Mouse (Mus musculus): ENCODE data around the gene Taok3. TPM values are rescaled to one million over a fixed set of nuclear protein-coding genes. Genes with fewer than 3 reads are reported as not detected.

Gene Taok3
- 58.1 and 58.2 TPM in 2 replicates for polyA plus RNA-seq (2015; fragmentation: Nextera tagmentation; extraction: Ambion mirVana)

DNA sequence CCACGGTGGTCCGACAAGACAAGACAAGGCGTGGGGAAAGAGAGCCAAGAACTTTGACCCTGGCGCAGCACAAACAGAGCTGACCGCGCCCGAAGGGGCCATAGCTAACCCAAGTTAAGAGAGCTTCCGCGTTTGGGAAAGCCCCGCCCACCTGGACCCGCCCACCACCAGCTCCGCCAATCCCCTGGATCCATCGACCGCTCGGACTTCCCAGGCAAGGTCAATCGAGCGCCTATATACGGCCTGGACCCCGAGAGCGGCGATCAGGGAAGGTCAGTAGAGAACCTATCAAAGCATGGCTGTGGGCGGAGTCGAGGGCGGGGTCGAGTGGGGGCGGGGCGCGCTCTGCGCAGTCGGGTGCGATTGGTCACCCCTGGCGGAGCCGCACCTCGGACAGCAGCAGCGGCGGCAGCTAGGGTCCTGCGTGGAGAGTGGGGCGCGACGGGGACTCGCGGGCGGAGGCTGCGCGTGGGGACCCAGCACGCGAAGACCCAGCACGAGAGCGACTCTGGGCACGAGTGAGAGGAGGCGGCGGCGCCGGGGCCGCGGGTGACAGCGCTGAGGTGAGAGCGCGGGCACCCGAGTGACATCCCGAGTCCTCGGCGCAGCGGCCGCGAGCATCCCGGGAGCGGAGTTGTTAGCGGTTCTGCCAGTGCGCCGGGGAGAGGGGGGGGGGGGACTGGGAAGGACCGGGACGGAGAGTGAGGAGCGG lies at the start of gene Taok3:
Gene Taok3 (plus strand): TSS at position 353 of the 712 bp plus-strand sequence.
- Histone ChIP-seq H3K4me1 (replicated peaks; ENCODE audit: control insufficient read depth, insufficient read depth, low read length) (peaks cover 25% of the 10 kb centered on the region), H3K4me3 (replicated peaks; ENCODE audit: low read length) (peak within 1 kb of the TSS; percentile 72), H3K36me3 (ENCODE audit: control insufficient read depth, insufficient read depth) (no peaks in the 10 kb centered on the region), H3K27ac (ENCODE audit: low read length) (peak within 1 kb of the TSS; percentile 43; the same call in 1 of the 2 replicates), H3K9ac (replicated peaks; ENCODE audit: low read depth, low read length) (peak within 1 kb of the TSS; percentile 69), H3K27me3 (replicated peaks; ENCODE audit: control insufficient read depth, insufficient read depth, low read length) (0 out of 2 replicates have a peak, but pooled peaks cover 2% of the 10 kb centered on the region), H3K9me3 (ENCODE audit: control insufficient read depth, low read length) (no peaks in the 10 kb centered on the region), H3K4me2 (ENCODE audit: low read length) (peak within 1 kb of the TSS; percentile 95)
- WGBS: under 1% methylated on average over 72 of the region's 74 CpGs
- ATAC-seq: peak; percentile 81

DNA sequence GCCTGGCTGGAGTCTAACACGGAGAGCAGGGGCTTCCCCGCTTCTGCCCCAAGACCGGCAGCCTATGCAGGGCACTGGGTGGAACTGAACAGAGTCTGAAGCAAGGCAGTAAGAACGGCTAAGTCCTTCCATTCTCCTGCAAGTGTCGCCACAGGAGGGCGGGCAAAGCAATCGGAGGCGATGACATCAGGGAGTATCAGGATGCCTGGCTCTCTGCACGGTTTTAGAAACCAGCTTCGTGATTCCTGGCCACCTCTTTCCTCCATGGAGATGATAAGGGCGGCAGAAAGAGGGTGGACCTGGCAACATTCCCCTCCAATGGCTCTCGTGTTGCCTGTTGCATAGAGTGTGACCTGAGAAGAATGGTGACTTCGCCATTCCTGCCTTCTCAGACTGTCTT lies 32.2 kb upstream of the Taok3 start:
- Histone ChIP-seq H3K4me2 (ENCODE audit: low read length) (peak overlapping the region; percentile 51), H3K27ac (ENCODE audit: low read length) (no peak overlapping the region), H3K9ac (replicated peaks; ENCODE audit: low read depth, low read length) (peak overlapping the region; percentile 34; the same call in 1 of the 2 replicates), H3K9me3 (ENCODE audit: control insufficient read depth, low read length) (no peaks in the 10 kb centered on the region), H3K27me3 (replicated peaks; ENCODE audit: control insufficient read depth, insufficient read depth, low read length) (no peaks in the 10 kb centered on the region), H3K4me1 (replicated peaks; ENCODE audit: control insufficient read depth, insufficient read depth, low read length) (peaks cover 6% of the 10 kb centered on the region), H3K36me3 (ENCODE audit: control insufficient read depth, insufficient read depth) (peaks cover 15% of the 10 kb centered on the region), H3K4me3 (replicated peaks; ENCODE audit: low read length) (peak overlapping the region; percentile 24)
- 3% methylated on average over 13 of the region's 13 CpGs for WGBS
- ATAC-seq: no peak

DNA sequence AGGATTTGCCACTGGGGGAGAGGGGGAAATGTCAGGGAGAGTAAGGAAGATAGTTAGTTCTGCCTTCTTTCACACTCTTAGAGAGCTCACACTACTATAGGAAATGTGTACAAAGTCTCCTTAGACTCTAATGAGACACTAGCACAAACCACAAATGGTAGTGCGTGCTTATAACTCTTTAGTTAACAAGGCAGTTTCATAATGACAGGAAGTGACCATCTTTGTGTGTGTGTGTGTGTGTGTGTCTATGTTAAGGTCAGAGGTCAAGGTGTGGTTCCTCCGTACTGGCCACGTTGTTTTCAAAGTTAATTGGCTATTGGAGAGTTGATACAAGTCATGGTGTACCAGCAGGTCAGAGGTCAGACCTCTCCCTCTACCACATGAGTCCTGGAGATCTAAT lies 30.8 kb upstream of the Taok3 start:
- Histone ChIP-seq H3K9ac (replicated peaks; ENCODE audit: low read depth, low read length) (no peak overlapping the region), H3K4me3 (replicated peaks; ENCODE audit: low read length) (no peak overlapping the region), H3K27ac (ENCODE audit: low read length) (no peak overlapping the region), H3K4me2 (ENCODE audit: low read length) (no peak overlapping the region), H3K9me3 (ENCODE audit: control insufficient read depth, low read length) (no peaks in the 10 kb centered on the region), H3K27me3 (replicated peaks; ENCODE audit: control insufficient read depth, insufficient read depth, low read length) (no peaks in the 10 kb centered on the region), H3K36me3 (ENCODE audit: control insufficient read depth, insufficient read depth) (peaks cover 22% of the 10 kb centered on the region), H3K4me1 (replicated peaks; ENCODE audit: control insufficient read depth, insufficient read depth, low read length) (peaks cover 6% of the 10 kb centered on the region)
- WGBS: 76% methylated on average over 3 of the region's 3 CpGs
- ATAC-seq: no peak

DNA sequence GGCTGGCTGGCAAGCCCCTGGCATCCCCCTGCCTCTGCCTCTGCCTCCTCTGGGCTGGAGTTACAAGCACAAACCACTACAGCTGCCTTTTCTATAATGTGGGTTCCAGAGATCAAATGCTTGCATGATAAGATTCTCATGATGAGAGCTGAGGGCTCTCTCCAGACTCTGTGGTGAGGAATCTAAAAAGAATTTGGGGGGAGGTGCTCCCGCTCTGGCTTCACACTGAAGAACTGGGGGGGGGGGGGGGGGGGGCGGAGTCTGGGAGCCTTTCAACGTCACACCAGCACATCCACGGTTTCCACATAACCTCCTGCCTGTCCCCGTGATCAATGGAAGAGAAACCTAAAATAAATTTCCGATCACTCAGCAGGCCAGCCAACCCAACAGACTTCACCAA lies 30.1 kb upstream of the Taok3 start:
- Histone ChIP-seq H3K9me3 (ENCODE audit: control insufficient read depth, low read length) (no peaks in the 10 kb centered on the region), H3K27me3 (replicated peaks; ENCODE audit: control insufficient read depth, insufficient read depth, low read length) (no peaks in the 10 kb centered on the region), H3K4me1 (replicated peaks; ENCODE audit: control insufficient read depth, insufficient read depth, low read length) (peaks cover 6% of the 10 kb centered on the region), H3K9ac (replicated peaks; ENCODE audit: low read depth, low read length) (no peak overlapping the region), H3K4me3 (replicated peaks; ENCODE audit: low read length) (no peak overlapping the region), H3K4me2 (ENCODE audit: low read length) (no peak overlapping the region), H3K27ac (ENCODE audit: low read length) (no peak overlapping the region), H3K36me3 (ENCODE audit: control insufficient read depth, insufficient read depth) (peaks cover 24% of the 10 kb centered on the region)
- WGBS: 30% methylated on average over 6 of the region's 6 CpGs
- ATAC-seq: no peak

DNA sequence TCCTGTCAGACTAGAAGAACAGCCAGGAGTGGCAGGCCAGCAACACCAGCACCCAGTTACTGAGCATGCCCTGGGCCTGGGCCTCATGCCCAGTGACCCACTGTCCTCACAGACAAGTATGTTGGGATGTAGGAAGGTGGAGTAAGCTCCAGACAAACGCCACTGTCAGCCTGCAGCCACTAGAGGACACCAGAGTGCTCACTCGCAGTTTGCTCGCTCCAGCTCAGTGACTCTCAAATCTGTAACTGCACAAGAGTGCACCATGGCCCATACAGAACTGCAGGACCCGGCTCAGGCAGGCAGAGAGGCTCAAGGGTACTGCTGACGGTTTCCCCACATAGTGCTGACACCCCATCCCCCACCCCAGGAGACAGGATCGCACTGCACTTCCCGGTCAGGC lies 25.5 kb upstream of the Taok3 start:
- 50% methylated on average over 7 of the region's 7 CpGs for WGBS
- H3K9me3 ChIP-seq (ENCODE audit: control insufficient read depth, low read length): no peaks in the 10 kb centered on the region
- ATAC-seq: no peak
- no peaks in the 10 kb centered on the region for H3K4me1 ChIP-seq (replicated peaks; ENCODE audit: control insufficient read depth, insufficient read depth, low read length)
- no peak overlapping the region for H3K9ac ChIP-seq (replicated peaks; ENCODE audit: low read depth, low read length)
- H3K27ac ChIP-seq (ENCODE audit: low read length): no peak overlapping the region
- no peaks in the 10 kb centered on the region for H3K27me3 ChIP-seq (replicated peaks; ENCODE audit: control insufficient read depth, insufficient read depth, low read length)
- H3K36me3 ChIP-seq (ENCODE audit: control insufficient read depth, insufficient read depth): peaks cover 24% of the 10 kb centered on the region
- no peak overlapping the region for H3K4me2 ChIP-seq (ENCODE audit: low read length)
- H3K4me3 ChIP-seq (replicated peaks; ENCODE audit: low read length): no peak overlapping the region

DNA sequence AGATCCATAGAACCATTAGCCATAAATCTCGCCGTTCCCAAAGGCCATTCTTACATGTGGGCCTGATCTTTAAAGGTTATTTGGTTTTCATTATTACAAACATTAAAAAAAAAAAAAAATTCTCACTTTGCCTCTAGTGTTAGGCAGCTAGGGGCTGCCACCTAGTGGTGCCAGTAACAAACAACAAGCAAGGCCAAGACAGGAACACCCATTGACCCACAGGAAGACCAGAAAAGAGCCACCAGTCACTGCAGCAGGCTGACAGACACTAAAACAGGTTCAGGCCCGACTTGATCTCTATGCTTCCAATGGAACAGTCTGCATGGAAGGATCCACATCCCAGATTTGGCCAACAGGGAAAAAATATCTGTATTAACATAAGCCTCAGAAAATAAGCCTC lies 23.2 kb upstream of the Taok3 start:
- Histone ChIP-seq H3K9me3 (ENCODE audit: control insufficient read depth, low read length) (no peaks in the 10 kb centered on the region), H3K4me1 (replicated peaks; ENCODE audit: control insufficient read depth, insufficient read depth, low read length) (no peaks in the 10 kb centered on the region), H3K4me2 (ENCODE audit: low read length) (no peak overlapping the region), H3K36me3 (ENCODE audit: control insufficient read depth, insufficient read depth) (peaks cover 27% of the 10 kb centered on the region), H3K27ac (ENCODE audit: low read length) (no peak overlapping the region), H3K4me3 (replicated peaks; ENCODE audit: low read length) (no peak overlapping the region), H3K9ac (replicated peaks; ENCODE audit: low read depth, low read length) (no peak overlapping the region), H3K27me3 (replicated peaks; ENCODE audit: control insufficient read depth, insufficient read depth, low read length) (no peaks in the 10 kb centered on the region)
- ATAC-seq: no peak
- 57% methylated on average over 3 of the region's 3 CpGs for WGBS

DNA sequence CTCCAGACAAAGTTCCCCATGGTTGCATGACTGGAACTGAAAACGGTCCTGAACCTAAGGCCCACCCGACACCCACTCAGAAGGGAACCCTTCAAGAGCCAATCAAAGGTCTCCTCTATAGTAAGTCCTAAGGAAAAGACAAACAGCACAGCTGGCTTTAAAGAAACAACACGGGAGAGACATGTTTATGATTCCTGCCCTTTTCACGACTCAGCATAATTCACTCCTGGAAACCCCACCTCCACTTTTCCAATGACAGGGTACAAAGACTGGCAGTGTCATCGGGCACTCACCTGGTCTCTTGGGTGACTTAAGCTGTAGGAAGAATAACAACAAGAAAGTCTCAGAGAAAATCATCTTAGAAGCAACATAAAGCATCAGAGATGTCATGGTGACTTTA lies 20.9 kb upstream of the Taok3 start:
- WGBS: 76% methylated on average over 5 of the region's 5 CpGs
- Histone ChIP-seq H3K4me3 (replicated peaks; ENCODE audit: low read length) (no peak overlapping the region), H3K27ac (ENCODE audit: low read length) (no peak overlapping the region), H3K27me3 (replicated peaks; ENCODE audit: control insufficient read depth, insufficient read depth, low read length) (no peaks in the 10 kb centered on the region), H3K36me3 (ENCODE audit: control insufficient read depth, insufficient read depth) (peaks cover 16% of the 10 kb centered on the region), H3K9ac (replicated peaks; ENCODE audit: low read depth, low read length) (no peak overlapping the region), H3K4me1 (replicated peaks; ENCODE audit: control insufficient read depth, insufficient read depth, low read length) (no peaks in the 10 kb centered on the region), H3K9me3 (ENCODE audit: control insufficient read depth, low read length) (no peaks in the 10 kb centered on the region), H3K4me2 (ENCODE audit: low read length) (no peak overlapping the region)
- ATAC-seq: no peak

DNA sequence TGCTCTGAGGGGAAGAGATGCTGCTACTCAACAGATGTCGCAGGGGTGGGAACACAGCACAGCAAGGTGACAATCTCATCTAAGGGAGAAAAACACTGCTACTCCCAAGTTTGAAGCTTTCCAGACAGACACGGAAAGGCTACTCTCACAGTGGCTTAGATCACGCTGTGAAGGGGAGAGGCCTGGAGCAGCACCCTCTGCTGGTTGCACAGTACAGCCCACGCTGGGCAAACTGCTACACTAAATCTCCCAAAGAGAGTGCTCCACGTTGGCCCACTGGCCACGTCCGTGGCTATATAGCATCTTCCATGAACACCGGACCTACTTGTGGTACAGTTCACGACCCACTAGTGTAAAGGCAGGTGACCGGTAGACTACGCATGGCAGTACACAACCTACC lies 20.2 kb upstream of the Taok3 start:
- Histone ChIP-seq H3K27ac (ENCODE audit: low read length) (no peak overlapping the region), H3K27me3 (replicated peaks; ENCODE audit: control insufficient read depth, insufficient read depth, low read length) (no peaks in the 10 kb centered on the region), H3K4me2 (ENCODE audit: low read length) (no peak overlapping the region), H3K4me3 (replicated peaks; ENCODE audit: low read length) (no peak overlapping the region), H3K9me3 (ENCODE audit: control insufficient read depth, low read length) (no peaks in the 10 kb centered on the region), H3K9ac (replicated peaks; ENCODE audit: low read depth, low read length) (no peak overlapping the region), H3K36me3 (ENCODE audit: control insufficient read depth, insufficient read depth) (peaks cover 19% of the 10 kb centered on the region), H3K4me1 (replicated peaks; ENCODE audit: control insufficient read depth, insufficient read depth, low read length) (no peaks in the 10 kb centered on the region)
- ATAC-seq: no peak
- 91% methylated on average over 11 of the region's 11 CpGs for WGBS

DNA sequence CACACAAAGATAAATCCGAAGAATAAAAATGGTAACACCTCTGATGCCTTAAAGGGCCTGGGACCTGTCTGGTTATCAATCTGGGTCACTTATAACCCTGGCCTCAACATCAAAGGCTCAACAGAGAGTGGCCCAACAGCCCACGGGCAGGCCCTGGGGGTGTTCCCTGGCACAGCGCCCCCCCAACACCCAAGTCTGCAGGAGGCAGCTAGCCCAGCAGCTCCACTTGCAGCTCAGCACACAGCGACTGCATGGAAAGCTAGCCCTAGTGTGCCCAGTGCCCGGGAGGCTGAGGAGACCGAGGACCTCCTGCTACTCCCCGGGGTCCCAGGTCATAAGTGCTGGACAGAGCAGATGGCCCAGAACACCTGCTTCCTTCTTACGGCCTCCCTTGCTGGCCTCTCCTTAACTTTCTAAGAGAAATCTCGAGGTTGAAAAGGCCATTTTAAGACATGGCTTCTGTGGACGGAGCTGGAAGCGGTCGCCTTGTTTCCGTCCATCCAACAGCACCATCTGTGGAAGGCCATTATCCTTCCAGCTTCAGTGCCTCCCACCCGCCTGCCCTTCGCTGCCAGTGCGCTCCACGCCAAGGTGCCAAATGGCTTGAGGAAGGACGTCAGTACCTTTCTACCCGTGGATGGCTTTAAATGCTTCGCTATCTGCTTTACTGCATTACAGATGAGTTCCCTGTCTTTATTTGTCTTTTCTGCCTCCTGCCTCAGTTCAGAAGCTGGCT lies 16.6 kb upstream of the Taok3 start:
- Histone ChIP-seq H3K4me2 (ENCODE audit: low read length) (no peak overlapping the region), H3K9ac (replicated peaks; ENCODE audit: low read depth, low read length) (no peak overlapping the region), H3K27ac (ENCODE audit: low read length) (no peak overlapping the region), H3K36me3 (ENCODE audit: control insufficient read depth, insufficient read depth) (peaks cover 29% of the 10 kb centered on the region), H3K4me1 (replicated peaks; ENCODE audit: control insufficient read depth, insufficient read depth, low read length) (peaks cover 12% of the 10 kb centered on the region), H3K4me3 (replicated peaks; ENCODE audit: low read length) (no peak overlapping the region), H3K9me3 (ENCODE audit: control insufficient read depth, low read length) (no peaks in the 10 kb centered on the region), H3K27me3 (replicated peaks; ENCODE audit: control insufficient read depth, insufficient read depth, low read length) (no peaks in the 10 kb centered on the region)
- 94% methylated on average over 20 of the region's 20 CpGs for WGBS
- no peak for ATAC-seq
